Mouse (Mus musculus): ENCODE results near the gene Atp13a2.

- TF ChIP-seq CTCF (IDR thresholded peaks at IDR 0.05; ENCODE audit: control insufficient read depth, insufficient read depth, low read length) (peak; percentile 81), POLR2A (IDR thresholded peaks at IDR 0.05; ENCODE audit: borderline replicate concordance, control insufficient read depth, low read depth, low read length) (no peak)
Measured at GRCm38 (mm10) chr4:141044816-141045215, 58.1 kb downstream of the Atp13a2 start.

Measured in bone marrow, adult 2 months (tissue).